Comparison of ENCODE assay signal across 9 mouse cellular contexts in genomic region chr4:133046691-133047352, GRCm38 (mm10). TPM values are rescaled to one million over a fixed set of nuclear protein-coding genes. Genes with fewer than 3 reads are reported as not detected.
DNase-seq lines count a peak whose midpoint lies in the region; ATAC-seq and TF ChIP-seq lines count a peak whose summit lies in the region.
"Had no signal": no experiment of that assay in that cellular context is flagged by ENCODE, and none has a peak within 500 bp of the region (broad histone marks: within the 10 kb centered on the region; RNA-seq: fewer than 3 reads in every experiment).

No protein-coding gene starts in this region.

- ATAC-seq in forebrain, postnatal 0 days, result no peak
- no peak for ATAC-seq in limb, embryonic 14.5 days (ENCODE audit: low FRiP score, low read depth)
- ATAC-seq in CD4-positive, CD25-positive, alpha-beta regulatory T cell, adult 4 months, result no peak

- no peaks in the 10 kb centered on the region for H3K36me3 ChIP-seq in heart, embryonic 10.5 days
- H3K36me3 ChIP-seq in forebrain, postnatal 0 days (ENCODE audit: insufficient read depth), result no peaks in the 10 kb centered on the region
- no peaks in the 10 kb centered on the region; the same call in 1 of the 2 replicates for H3K36me3 ChIP-seq in limb, embryonic 14.5 days (ENCODE audit: control insufficient read depth, insufficient read depth, low read length)

- no peak for TF ChIP-seq POLR2A in limb, embryonic 14.5 days (IDR thresholded peaks at IDR 0.05; ENCODE audit: borderline replicate concordance, extremely low read depth, insufficient read depth, insufficient read length)

- no peaks in the 10 kb centered on the region for H3K9me3 ChIP-seq in heart, embryonic 10.5 days
- no peaks in the 10 kb centered on the region for H3K9me3 ChIP-seq in forebrain, postnatal 0 days (ENCODE audit: low read length)
- no peaks in the 10 kb centered on the region for H3K9me3 ChIP-seq in limb, embryonic 14.5 days (ENCODE audit: control insufficient read depth, low read length)

- 0 out of 2 replicates have a peak overlapping the region, but pooled peaks have one; percentile 15 for H3K4me2 ChIP-seq in forebrain, postnatal 0 days (ENCODE audit: low read depth)
- H3K4me2 ChIP-seq in limb, embryonic 14.5 days (replicated peaks; ENCODE audit: low read depth, low read length, severe bottlenecking), result peak overlapping the region; percentile 10

- H3K27ac ChIP-seq in heart, embryonic 10.5 days, result peak overlapping the region; percentile 96
- H3K27ac ChIP-seq in forebrain, postnatal 0 days (ENCODE audit: low read depth, low read length), result peak overlapping the region; percentile 73
- peak overlapping the region; percentile 45; the same call in 1 of the 2 replicates for H3K27ac ChIP-seq in limb, embryonic 14.5 days (replicated peaks; ENCODE audit: low read depth, low read length)

- no peak for TF ChIP-seq CTCF in forebrain, postnatal 0 days (IDR thresholded peaks at IDR 0.05; ENCODE audit: low read depth)

- H3K9ac ChIP-seq in forebrain, postnatal 0 days, result no peak overlapping the region
- no peak overlapping the region for H3K9ac ChIP-seq in limb, embryonic 14.5 days (ENCODE audit: low read depth, low read length, severe bottlenecking)

- H3K27me3 ChIP-seq in heart, embryonic 10.5 days (ENCODE audit: insufficient read depth, poor library complexity, severe bottlenecking), result no peaks in the 10 kb centered on the region
- no peaks in the 10 kb centered on the region for H3K27me3 ChIP-seq in forebrain, postnatal 0 days (ENCODE audit: insufficient read depth, low read length)
- H3K27me3 ChIP-seq in limb, embryonic 14.5 days (ENCODE audit: control insufficient read depth, insufficient read depth, low read length), result no peaks in the 10 kb centered on the region

- peak overlapping the region; percentile 19; the same call in 1 of the 2 replicates for H3K4me3 ChIP-seq in heart, embryonic 10.5 days
- no peak overlapping the region for H3K4me3 ChIP-seq in forebrain, postnatal 0 days (ENCODE audit: low read depth, low read length)
- H3K4me3 ChIP-seq in limb, embryonic 14.5 days (replicated peaks; ENCODE audit: low read length), result no peak overlapping the region
- H3K4me3 ChIP-seq: erythroblast, embryonic 14.5 days had no signal

- WGBS in heart, embryonic 10.5 days, result 31% methylated on average over 12 of the region's 12 CpGs
- 36% methylated on average over 12 of the region's 12 CpGs for WGBS in forebrain, postnatal 0 days
- WGBS in limb, embryonic 14.5 days, result 28% methylated on average over 12 of the region's 12 CpGs

- no peak for DNase-seq in heart, embryonic 10.5 days (ENCODE audit: low spot score)
- DNase-seq in heart, adult 8-10 months (ENCODE audit: low spot score), result no peak
- DNase-seq in MN1 (ENCODE audit: low spot score), result peak; percentile 61
- DNase-seq in forebrain, postnatal 0 days, result no peak
- DNase-seq in limb, embryonic 14.5 days (ENCODE audit: low spot score), result no peak
- no peak for DNase-seq in T-cell, adult 2 months (ENCODE audit: low spot score)
- no peak for DNase-seq in ovary, adult 18-20 months (ENCODE audit: low spot score)

- peaks cover 100% of the 10 kb centered on the region for H3K4me1 ChIP-seq in heart, embryonic 10.5 days
- H3K4me1 ChIP-seq in forebrain, postnatal 0 days (ENCODE audit: insufficient read depth), result peaks cover 67% of the 10 kb centered on the region
- peaks cover 99% of the 10 kb centered on the region for H3K4me1 ChIP-seq in limb, embryonic 14.5 days (ENCODE audit: control insufficient read depth, insufficient read depth, low read length)

RNA-seq across cellular contexts. Expression of gene Ahdc1, which starts 35.8 kb away (rescaled TPM):
- polyA plus RNA-seq in heart, embryonic 10.5 days (2016; fragmentation: Nextera tagmentation; extraction: Ambion mirVana), result 8.4 and 12.2 TPM in 2 replicates
- total RNA-seq in heart, adult 8-10 months (2022), result 10 to 100 TPM; 37.5 to 52.5 (median 45.0) TPM
- total RNA-seq in forebrain, postnatal 0 days (2014; rRNA removed), result 56.7 and 82.4 TPM in 2 replicates
- polyA plus RNA-seq in forebrain, postnatal 0 days (2015; fragmentation: Nextera tagmentation; extraction: Ambion mirVana), result 7.6 and 8.4 TPM in 2 replicates
- polyA plus RNA-seq in limb, embryonic 14.5 days (2012; rRNA removed), result 29.6 and 41.0 TPM in 2 replicates
- 12.9 and 15.6 TPM in 2 replicates for polyA plus RNA-seq in limb, embryonic 14.5 days (2014; fragmentation: Nextera tagmentation; extraction: Ambion mirVana)
- 1 to 10 TPM; 2.6 to 3.7 TPM for polyA plus RNA-seq in CD4-positive, CD25-positive, alpha-beta regulatory T cell, adult 4 months (2017; shearing (Covaris generic))

Comparison
In these comparisons a context has a peak if more than half of its experiments do, and no peak if none do; other contexts are left out.
1. H3K27ac ChIP-seq: peak in every context shown above with its lines; median percentile 96 in heart, embryonic 10.5 days; 73 in forebrain, postnatal 0 days; 45 in limb, embryonic 14.5 days.